Mouse (Mus musculus): ENCODE results near the gene Abtb1. TPM values are rescaled to one million over a fixed set of nuclear protein-coding genes. Genes with fewer than 3 reads are reported as not detected.

The Abtb1 gene
- polyA plus RNA-seq, 1 experiment from 2014 or later, result 16.0 TPM

Other genes starting within 250 kb of the Abtb1 start
- gene Kbtbd12, start 204.0 kb downstream of the Abtb1 start, polyA plus RNA-seq (2014; fragmentation: Nextera tagmentation; extraction: Ambion mirVana), result 7.7 and 15.2 TPM in 2 replicates
- gene Mgll, start 117.6 kb downstream of the Abtb1 start, polyA plus RNA-seq (2014; fragmentation: Nextera tagmentation; extraction: Ambion mirVana), result 7.3 and 8.6 TPM in 2 replicates
- 26.4 and 27.2 TPM in 2 replicates for gene Podxl2, start 33.1 kb upstream of the Abtb1 start, polyA plus RNA-seq (2014; fragmentation: Nextera tagmentation; extraction: Ambion mirVana)
- gene Mcm2, start 56.8 kb upstream of the Abtb1 start, polyA plus RNA-seq (2014; fragmentation: Nextera tagmentation; extraction: Ambion mirVana), result 119 and 138 TPM in 2 replicates
- 40.1 and 41.8 TPM in 2 replicates for gene Tpra1, start 60.3 kb upstream of the Abtb1 start, polyA plus RNA-seq (2014; fragmentation: Nextera tagmentation; extraction: Ambion mirVana)